Mouse (Mus musculus): ENCODE results near the gene Strn. TPM values are rescaled to one million over a fixed set of nuclear protein-coding genes. Genes with fewer than 3 reads are reported as not detected.

The Strn gene
- polyA plus RNA-seq, 2 experiments, result 3.1 TPM

DNA sequence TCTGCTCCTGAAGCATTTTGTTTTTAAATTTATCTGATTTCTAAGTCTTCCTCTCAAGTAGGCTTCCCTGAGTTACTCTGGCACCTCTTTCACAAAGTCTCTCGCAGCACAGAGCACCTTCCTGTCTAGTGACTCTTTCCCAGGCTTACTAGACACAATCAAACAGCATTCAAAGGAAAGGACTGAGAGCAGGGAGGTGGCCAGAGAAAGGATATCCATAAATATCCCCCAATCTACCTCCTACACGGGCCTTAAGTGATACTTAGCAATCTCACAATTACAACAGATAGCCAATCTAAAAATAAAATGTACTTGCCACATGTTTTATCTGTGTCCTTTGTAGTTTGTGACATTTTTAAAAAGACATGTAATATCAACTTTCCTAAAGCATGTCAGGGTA is 31.9 kb upstream of the Strn start:
- H3K9ac ChIP-seq (replicated peaks), result no peak overlapping the region
- no peaks in the 10 kb centered on the region for H3K27me3 ChIP-seq (ENCODE audit: control insufficient read depth, insufficient read depth, low read length)
- no peak for ATAC-seq (ENCODE audit: insufficient read depth)
- no peaks in the 10 kb centered on the region for H3K9me3 ChIP-seq (ENCODE audit: control insufficient read depth, low read length)
- TF ChIP-seq EP300 (IDR thresholded peaks at IDR 0.05; ENCODE audit: low read depth) (no peak), CTCF (IDR thresholded peaks at IDR 0.05; ENCODE audit: low read depth) (no peak)
- H3K27ac ChIP-seq, result no peak overlapping the region
- no peak overlapping the region for H3K4me2 ChIP-seq (ENCODE audit: low read depth)
- no peaks in the 10 kb centered on the region for H3K4me1 ChIP-seq (replicated peaks; ENCODE audit: control insufficient read depth in 2 of 2, insufficient read depth in 2 of 2, low read length in 1 of 2)
- no peak overlapping the region for H3K4me3 ChIP-seq (ENCODE audit: insufficient read depth in 1 of 2, low read depth in 2 of 2, low read length in 2 of 2)
- 44% methylated on average over 2 of the region's 2 CpGs for WGBS (ENCODE audit: insufficient replicate concordance)
- no peaks in the 10 kb centered on the region; the same call in 1 of the 2 replicates for H3K36me3 ChIP-seq (replicated peaks; ENCODE audit: control insufficient read depth, insufficient read depth, low read depth)
- DNase-seq (ENCODE audit: low read depth in 3 of 3, low spot score in 3 of 3), result no peak

DNA sequence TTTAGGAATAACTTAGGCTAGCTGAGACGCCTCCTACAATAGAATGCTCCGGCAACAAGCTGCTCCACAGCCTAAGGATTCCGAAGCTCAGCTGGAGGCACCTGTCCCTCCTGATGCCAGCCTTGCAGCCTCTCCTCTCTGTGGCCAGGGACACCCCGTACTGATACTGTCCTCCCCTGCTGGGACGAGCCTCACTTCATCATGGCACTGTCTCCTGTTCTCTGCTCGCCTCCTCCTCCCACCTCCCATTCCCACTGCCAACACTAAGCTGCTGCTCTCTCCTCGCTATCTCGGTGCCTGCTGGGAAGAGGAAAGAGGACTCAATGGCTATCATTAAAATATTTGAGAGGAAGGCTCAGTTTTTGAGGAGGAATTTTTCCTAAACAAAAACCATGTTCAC is 30.6 kb upstream of the Strn start:
- Histone ChIP-seq H3K27me3 (ENCODE audit: control insufficient read depth, insufficient read depth, low read length) (no peaks in the 10 kb centered on the region), H3K4me2 (ENCODE audit: low read depth) (no peak overlapping the region), H3K9me3 (ENCODE audit: control insufficient read depth, low read length) (no peaks in the 10 kb centered on the region), H3K4me1 (replicated peaks; ENCODE audit: control insufficient read depth in 2 of 2, insufficient read depth in 2 of 2, low read length in 1 of 2) (no peaks in the 10 kb centered on the region), H3K9ac (replicated peaks) (no peak overlapping the region), H3K27ac (no peak overlapping the region), H3K36me3 (replicated peaks; ENCODE audit: control insufficient read depth, insufficient read depth, low read depth) (no peaks in the 10 kb centered on the region; the same call in 1 of the 2 replicates), H3K4me3 (ENCODE audit: insufficient read depth in 1 of 2, low read depth in 2 of 2, low read length in 2 of 2) (no peak overlapping the region)
- ATAC-seq (ENCODE audit: insufficient read depth), result no peak
- no peak for DNase-seq (ENCODE audit: low read depth in 3 of 3, low spot score in 3 of 3)
- no peak for TF ChIP-seq CTCF (IDR thresholded peaks at IDR 0.05; ENCODE audit: low read depth)
- WGBS (ENCODE audit: insufficient replicate concordance), result 74% methylated on average over 8 of the region's 8 CpGs

DNA sequence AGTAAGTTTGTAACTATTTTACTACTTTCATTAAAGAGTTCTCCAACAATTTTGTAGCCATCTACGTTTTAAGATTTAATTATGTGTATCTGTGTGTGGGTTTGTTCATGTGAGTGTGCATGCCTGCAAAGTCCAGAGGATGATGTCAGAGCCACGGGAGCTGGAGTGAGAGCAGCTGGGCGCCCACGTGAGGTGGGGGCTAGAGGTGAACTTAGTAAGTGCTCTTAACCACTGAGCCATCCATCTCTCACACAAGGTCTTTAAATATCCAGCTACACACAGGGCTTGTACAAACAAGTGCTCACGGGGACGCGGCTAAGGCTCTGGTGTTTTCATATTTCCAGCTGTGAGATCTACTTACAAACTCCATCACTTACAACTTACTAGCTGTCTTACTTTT is 29.1 kb upstream of the Strn start:
- H3K27ac ChIP-seq, result no peak overlapping the region
- H3K9me3 ChIP-seq (ENCODE audit: control insufficient read depth, low read length), result no peaks in the 10 kb centered on the region
- H3K4me2 ChIP-seq (ENCODE audit: low read depth), result no peak overlapping the region
- no peak overlapping the region for H3K4me3 ChIP-seq (ENCODE audit: insufficient read depth in 1 of 2, low read depth in 2 of 2, low read length in 2 of 2)
- no peak for TF ChIP-seq EP300 (IDR thresholded peaks at IDR 0.05; ENCODE audit: low read depth)
- TF ChIP-seq CTCF (IDR thresholded peaks at IDR 0.05; ENCODE audit: low read depth), result no peak
- WGBS (ENCODE audit: insufficient replicate concordance), result 78% methylated on average over 7 of the region's 7 CpGs
- DNase-seq (ENCODE audit: low read depth in 3 of 3, low spot score in 3 of 3) (no peak), ATAC-seq (ENCODE audit: insufficient read depth) (no peak)
- H3K4me1 ChIP-seq (replicated peaks; ENCODE audit: control insufficient read depth in 2 of 2, insufficient read depth in 2 of 2, low read length in 1 of 2), result no peaks in the 10 kb centered on the region
- no peaks in the 10 kb centered on the region for H3K27me3 ChIP-seq (ENCODE audit: control insufficient read depth, insufficient read depth, low read length)
- no peak overlapping the region for H3K9ac ChIP-seq (replicated peaks)
- H3K36me3 ChIP-seq (replicated peaks; ENCODE audit: control insufficient read depth, insufficient read depth, low read depth), result no peaks in the 10 kb centered on the region; the same call in 1 of the 2 replicates

GRCm38 (mm10) chr17:78763272-78763671 is 26.3 kb upstream of the Strn start:
- Histone ChIP-seq H3K27ac (no peak overlapping the region), H3K36me3 (replicated peaks; ENCODE audit: control insufficient read depth, insufficient read depth, low read depth) (no peaks in the 10 kb centered on the region; the same call in 1 of the 2 replicates), H3K9me3 (ENCODE audit: control insufficient read depth, low read length) (no peaks in the 10 kb centered on the region), H3K4me2 (ENCODE audit: low read depth) (no peak overlapping the region), H3K27me3 (ENCODE audit: control insufficient read depth, insufficient read depth, low read length) (no peaks in the 10 kb centered on the region), H3K4me1 (replicated peaks; ENCODE audit: control insufficient read depth in 2 of 2, insufficient read depth in 2 of 2, low read length in 1 of 2) (no peaks in the 10 kb centered on the region), H3K9ac (replicated peaks) (no peak overlapping the region), H3K4me3 (ENCODE audit: insufficient read depth in 1 of 2, low read depth in 2 of 2, low read length in 2 of 2) (no peak overlapping the region)
- WGBS (ENCODE audit: insufficient replicate concordance), result 85% methylated on average over 5 of the region's 5 CpGs
- TF ChIP-seq CTCF (IDR thresholded peaks at IDR 0.05; ENCODE audit: low read depth), result no peak
- no peak for TF ChIP-seq EP300 (IDR thresholded peaks at IDR 0.05; ENCODE audit: low read depth)
- DNase-seq (ENCODE audit: low read depth in 3 of 3, low spot score in 3 of 3), result no peak
- no peak for ATAC-seq (ENCODE audit: insufficient read depth)

DNA sequence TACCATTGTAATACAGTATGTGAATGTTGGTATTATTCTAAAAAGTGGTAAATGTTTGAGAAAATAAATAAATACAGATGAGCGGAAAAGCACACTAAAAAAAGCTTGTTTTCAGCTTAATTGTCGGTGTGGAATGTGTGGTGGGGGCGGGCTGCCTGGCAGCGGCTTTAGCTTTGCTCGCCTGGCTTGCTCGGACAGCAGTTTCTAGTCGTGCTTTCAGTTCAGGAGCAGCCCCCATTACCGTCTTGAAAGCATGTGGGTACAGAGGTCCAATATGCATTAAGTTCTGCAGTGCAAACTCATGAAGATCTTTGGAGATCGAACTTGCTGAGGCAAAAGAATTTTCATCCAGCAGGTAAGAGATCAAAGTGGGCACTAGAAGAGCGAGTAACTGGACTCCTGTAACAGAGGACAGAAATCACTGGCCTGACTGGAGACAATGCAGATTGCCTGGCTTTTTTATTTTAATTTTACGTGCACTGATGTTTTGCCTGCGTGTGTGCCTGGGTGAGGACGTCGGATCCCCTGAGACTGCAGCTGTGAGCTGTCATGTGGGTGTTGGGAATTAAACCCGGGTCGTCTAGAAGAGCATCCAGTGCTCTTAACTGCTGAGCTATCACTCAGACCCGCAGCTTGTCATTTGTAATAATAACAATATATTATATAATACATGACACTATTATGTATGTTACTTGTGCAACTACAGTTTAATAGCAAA is 16.1 kb upstream of the Strn start:
- H3K9me3 ChIP-seq (ENCODE audit: control insufficient read depth, low read length), result no peaks in the 10 kb centered on the region
- DNase-seq (ENCODE audit: low read depth in 3 of 3, low spot score in 3 of 3) (no peak), ATAC-seq (ENCODE audit: insufficient read depth) (no peak)
- H3K9ac ChIP-seq (replicated peaks), result no peak overlapping the region
- no peaks in the 10 kb centered on the region for H3K4me1 ChIP-seq (replicated peaks; ENCODE audit: control insufficient read depth in 2 of 2, insufficient read depth in 2 of 2, low read length in 1 of 2)
- TF ChIP-seq CTCF (IDR thresholded peaks at IDR 0.05; ENCODE audit: low read depth) (no peak), EP300 (IDR thresholded peaks at IDR 0.05; ENCODE audit: low read depth) (no peak)
- no peaks in the 10 kb centered on the region; the same call in 1 of the 2 replicates for H3K36me3 ChIP-seq (replicated peaks; ENCODE audit: control insufficient read depth, insufficient read depth, low read depth)
- H3K27ac ChIP-seq, result no peak overlapping the region
- no peak overlapping the region for H3K4me2 ChIP-seq (ENCODE audit: low read depth)
- 79% methylated on average over 17 of the region's 17 CpGs for WGBS (ENCODE audit: insufficient replicate concordance)
- no peaks in the 10 kb centered on the region for H3K27me3 ChIP-seq (ENCODE audit: control insufficient read depth, insufficient read depth, low read length)
- H3K4me3 ChIP-seq (ENCODE audit: insufficient read depth in 1 of 2, low read depth in 2 of 2, low read length in 2 of 2), result no peak overlapping the region

All from liver, embryonic 14.5 days (tissue).